Mouse (Mus musculus) ES-E14 (cell line): Measurements from ENCODE around the gene Coq4. TPM values are rescaled to one million over a fixed set of nuclear protein-coding genes. Genes with fewer than 3 reads are reported as not detected.
A peak's percentile ranks its signal among the peaks of the same experiment; 100 is the strongest.

Source experiments
- DNase-seq: peaks from one replicate; pipeline ENCODE4 v3.0.0-alpha.2; 2013; ENCODE audit warnings: low read depth, low spot score
- H3K27ac ChIP-seq: 2 replicates; pipeline ENCODE4 v1.5.1; 2012; ENCODE audit warnings: low read depth, mild to moderate bottlenecking, low read length, moderate library complexity, mixed read lengths; ENCODE audit not compliant: poor library complexity, insufficient read depth, severe bottlenecking
- H3K36me3 ChIP-seq: 2 replicates; pipeline ENCODE4 v1.6.1; 2012; ENCODE audit warnings: mild to moderate bottlenecking, low read length, moderate library complexity, mixed read lengths; ENCODE audit not compliant: control insufficient read depth, poor library complexity, insufficient read depth, severe bottlenecking
- H3K4me1 ChIP-seq, 2 experiments: fragments of 150-350 bp in 1 of 2; sonication (generic) in 1 of 2; 2 replicates each; pipeline ENCODE4 v1.6.1; 2012; ENCODE audit warnings: low read length in 2 of 2, mild to moderate bottlenecking in 1 of 2, mixed read lengths in 1 of 2; ENCODE audit not compliant: control insufficient read depth in 2 of 2, insufficient read depth in 2 of 2, poor library complexity in 1 of 2
- H3K4me3 ChIP-seq, 2 experiments: fragments of 150-350 bp in 1 of 2; sonication (generic) in 1 of 2; 2 replicates each; pipeline ENCODE4 v1.5.1; 2012; ENCODE audit warnings: low read length in 2 of 2, low read depth in 1 of 2, mild to moderate bottlenecking in 1 of 2, mixed read lengths in 1 of 2; ENCODE audit not compliant: insufficient read depth in 1 of 2, poor library complexity in 1 of 2, severe bottlenecking in 1 of 2
- H3K9ac ChIP-seq: 2 replicates; pipeline ENCODE4 v1.6.1; 2012; ENCODE audit warnings: low read depth, mild to moderate bottlenecking, low read length, mixed read lengths; ENCODE audit not compliant: poor library complexity, insufficient read depth, severe bottlenecking
- H3K9me3 ChIP-seq: fragments of 150-350 bp; sonication (generic); 2 replicates; pipeline ENCODE4 v1.6.1; 2012; ENCODE audit warnings: low read depth, mild to moderate bottlenecking, low read length; ENCODE audit not compliant: control insufficient read depth, insufficient read depth
- CHD2 ChIP-seq: IDR thresholded peaks from 2 replicates; pipeline ENCODE4 v1.6.1; 2014; ENCODE audit warnings: mild to moderate bottlenecking, low read depth, low read length, inconsistent platforms
- HCFC1 ChIP-seq: IDR thresholded peaks from 2 replicates; pipeline ENCODE4 v1.6.1; 2012; ENCODE audit warnings: low read length, inconsistent platforms, borderline replicate concordance; ENCODE audit not compliant: insufficient read depth
- MAFK ChIP-seq: IDR thresholded peaks from 2 replicates; pipeline ENCODE4 v1.6.1; 2014; ENCODE audit warnings: mild to moderate bottlenecking, low read depth, low read length, inconsistent platforms; ENCODE audit not compliant: insufficient read depth
- ZC3H11A ChIP-seq: IDR thresholded peaks from 2 replicates; pipeline ENCODE4 v1.6.1; 2012; ENCODE audit warnings: low read depth, mild to moderate bottlenecking, inconsistent platforms, low read length, borderline replicate concordance
- ZNF384 ChIP-seq: IDR thresholded peaks from 2 replicates; pipeline ENCODE4 v1.6.1; 2012; ENCODE audit warnings: low read depth, low read length, inconsistent platforms
- in situ Hi-C, 2 experiments: fragments of 600-800 bp; cut with MboI; formaldehyde crosslinking; loops; one replicate each; pipeline ENCODE4 v1.15.1; 2025; ENCODE audit warnings: low sequenced_read_pairs in 2 of 2, inconsistent platforms in 1 of 2; ENCODE audit not compliant: unreplicated experiment in 2 of 2
- total RNA-seq: library from RNA; depleted of rRNA; stranded (reverse); fragments of 300-350 nt; gene quantifications from 2 replicates; pipeline ENCODE4 v1.2.3, GENCODE M21; 2012

Coq4 gene
- total RNA-seq, 1 experiment = 18.3 TPM

DNA sequence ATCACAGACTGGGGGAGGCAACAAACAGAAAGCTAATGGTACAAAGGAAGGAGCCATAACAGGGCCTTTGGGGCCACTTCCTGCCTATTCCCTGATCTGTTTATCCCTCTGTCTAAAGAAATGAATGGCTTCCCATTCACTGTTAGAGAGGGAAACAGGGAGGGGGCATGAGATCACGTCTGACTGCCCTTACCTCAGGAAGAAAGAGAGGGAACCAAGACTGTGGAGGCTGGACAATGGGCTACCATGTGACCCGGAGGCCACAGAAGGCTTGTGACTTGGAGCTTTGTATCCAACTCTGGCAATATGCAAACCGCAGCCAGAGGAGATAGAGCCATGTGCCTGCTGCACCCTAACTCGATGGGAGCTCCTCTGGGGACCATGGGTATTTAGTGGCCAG lies 3.0 kb upstream of the Coq4 start:
- H3K36me3 ChIP-seq = peaks cover 51% of the 10 kb centered on the region
- H3K9me3 ChIP-seq = no peaks in the 10 kb centered on the region
- no peak for DNase-seq
- H3K9ac ChIP-seq = no peak overlapping the region
- no peak overlapping the region for H3K4me3 ChIP-seq
- TF ChIP-seq ZNF384 (no peak), ZC3H11A (no peak), MAFK (no peak), CHD2 (no peak), HCFC1 (no peak)
- in situ Hi-C loops = no loop called here
- peaks cover 0 to 4% of the 10 kb centered on the region in 2 experiments; a peak in 1 of 4 replicates for H3K4me1 ChIP-seq
- no peak overlapping the region for H3K27ac ChIP-seq

DNA sequence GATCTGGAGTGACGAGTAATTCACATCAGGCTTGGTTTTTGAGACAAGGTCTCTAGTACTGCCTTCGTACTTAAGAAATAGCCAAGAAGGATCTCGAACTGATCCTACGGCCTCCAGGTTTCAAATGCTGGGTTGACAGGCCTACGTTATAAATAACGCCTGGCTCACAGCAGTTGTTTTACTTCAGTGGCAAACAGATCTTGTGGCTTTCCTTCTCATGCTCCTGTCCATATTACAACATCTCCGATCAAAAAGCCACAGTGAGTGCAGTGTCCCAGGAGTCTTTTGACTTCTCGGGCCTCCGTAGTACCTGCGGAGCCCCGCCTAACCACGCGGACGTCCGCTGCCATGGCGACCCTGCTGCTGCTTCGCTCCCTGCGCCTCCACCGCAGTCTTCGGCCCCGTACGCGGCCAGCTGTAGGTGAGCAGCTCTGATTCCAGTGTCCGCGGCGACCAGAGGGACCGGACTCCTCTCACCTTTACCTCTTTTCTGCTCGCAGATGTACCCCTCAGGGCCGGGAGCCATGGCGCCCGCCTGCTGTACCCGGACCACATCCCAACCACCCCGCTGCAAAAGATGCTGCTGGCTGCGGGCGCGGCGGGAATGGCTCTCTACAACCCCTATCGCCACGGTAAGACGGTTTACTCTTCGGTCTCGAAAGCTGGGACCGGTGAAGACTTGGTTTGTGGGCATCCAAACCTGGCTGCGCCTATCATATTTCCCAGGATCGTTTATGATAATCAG lies 816 bp downstream of the Coq4 start, which contains the start of gene Trub2:
Gene Trub2, minus strand, starts transcription at position 566 of the 745 bp plus-strand sequence.
- no peak for TF ChIP-seq MAFK
- TF ChIP-seq ZC3H11A = no peak
- no peak for TF ChIP-seq ZNF384
- no peak for TF ChIP-seq CHD2
- no peak for TF ChIP-seq HCFC1
- Histone ChIP-seq H3K9me3 (no peaks in the 10 kb centered on the region), H3K27ac (peak within 1 kb of the TSS; percentile 63), H3K9ac (peak within 1 kb of the TSS; percentile 91), H3K4me1 (peaks cover 0 to 4% of the 10 kb centered on the region in 2 experiments; a peak in 1 of 4 replicates), H3K36me3 (peaks cover 34% of the 10 kb centered on the region), H3K4me3 (peak within 1 kb of the TSS; percentile 87 to 100)
- in situ Hi-C loops = no loop called here
- peak; percentile 64 for DNase-seq

DNA sequence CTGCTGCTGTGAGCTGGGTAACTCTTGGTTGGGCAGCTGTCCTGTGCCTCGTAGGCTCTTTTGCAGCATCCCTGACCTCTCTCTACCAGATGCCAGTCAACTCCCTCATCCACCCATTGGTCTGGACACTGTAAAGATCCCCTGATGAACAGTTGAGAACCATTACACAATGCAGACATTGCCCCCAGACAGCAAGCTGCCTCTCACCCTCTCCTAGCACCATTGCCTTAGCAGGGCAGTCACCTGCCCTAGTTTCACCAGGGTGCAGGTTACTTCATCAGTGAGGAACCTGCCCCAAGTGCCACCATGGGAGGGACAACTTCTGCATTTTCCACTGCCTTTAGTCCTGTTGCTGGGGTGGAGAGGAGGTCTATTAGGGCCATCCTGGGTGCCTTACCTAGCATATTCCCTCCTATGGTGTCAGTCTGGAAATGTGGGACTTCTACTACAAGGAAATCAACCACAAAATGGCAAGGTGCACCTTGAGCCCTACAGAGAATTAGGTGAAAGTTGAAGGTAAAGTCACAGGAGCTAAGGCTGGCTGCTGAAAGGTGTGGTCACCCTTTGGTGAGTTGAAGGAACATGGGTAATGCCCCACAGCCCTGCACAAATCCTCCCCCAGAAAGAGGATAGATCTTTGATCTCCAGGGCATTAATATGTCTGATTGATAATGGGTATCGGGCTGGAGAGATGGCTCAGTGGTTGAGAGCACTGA lies 5.6 kb downstream of the Coq4 start:
- TF ChIP-seq HCFC1 = no peak
- no peak for TF ChIP-seq ZC3H11A
- no peak for TF ChIP-seq ZNF384
- no peak for TF ChIP-seq MAFK
- no peak for TF ChIP-seq CHD2
- no peak overlapping the region for H3K4me3 ChIP-seq
- in situ Hi-C loops = no loop called here
- DNase-seq = no peak
- H3K4me1 ChIP-seq = peaks cover 0 to 11% of the 10 kb centered on the region in 2 experiments; a peak in 2 of 4 replicates
- H3K36me3 ChIP-seq = peaks cover 20% of the 10 kb centered on the region
- H3K9me3 ChIP-seq = no peaks in the 10 kb centered on the region
- H3K9ac ChIP-seq = no peak overlapping the region
- no peak overlapping the region for H3K27ac ChIP-seq

DNA sequence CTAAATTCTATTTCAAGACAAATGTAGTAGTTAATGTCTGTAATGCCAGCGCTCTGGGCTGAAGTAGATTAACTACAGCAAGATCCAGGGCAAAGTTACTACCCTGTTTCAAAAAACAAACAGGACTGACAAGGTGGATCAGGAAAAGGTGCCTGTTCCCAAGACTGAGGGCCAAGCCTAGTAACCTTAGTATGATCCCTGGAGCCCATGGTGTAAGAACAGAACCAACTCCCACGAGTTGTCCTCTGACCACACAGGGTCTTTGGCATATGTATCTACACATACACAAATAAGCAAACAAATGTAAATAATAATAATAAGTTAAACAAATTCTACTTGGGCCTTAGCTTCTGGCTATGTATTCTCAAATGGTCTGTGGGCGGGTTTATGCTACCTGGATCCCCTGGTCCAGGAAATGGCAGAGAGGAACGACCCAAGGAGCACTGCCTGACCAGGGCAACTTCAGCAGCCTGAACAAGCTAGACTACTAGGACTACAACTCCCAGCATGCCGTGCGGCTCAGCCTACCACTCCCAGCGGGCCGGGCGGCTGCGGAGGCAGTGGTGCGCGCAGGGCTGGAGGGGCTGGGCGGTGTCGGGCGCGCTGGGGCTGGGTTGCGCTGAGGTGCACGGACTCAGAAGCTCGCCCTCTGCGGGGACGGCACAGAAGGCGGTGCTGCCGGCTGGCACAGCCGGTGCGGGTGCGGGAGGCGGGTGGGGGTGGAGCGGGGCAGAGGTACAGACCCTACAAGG lies 15.0 kb downstream of the Coq4 start, which contains the start of gene Slc27a4:
Gene Slc27a4, plus strand, starts transcription at position 560 of the 752 bp plus-strand sequence.
- in situ Hi-C loops = no loop called here
- H3K27ac ChIP-seq = no peak within 1 kb of the TSS

More for the DNA sequence above, 15.0 kb downstream of the Coq4 start, which contains the start of gene Slc27a4:
- Histone ChIP-seq H3K9me3 (no peaks in the 10 kb centered on the region), H3K4me1 (peaks cover 0 to 3% of the 10 kb centered on the region in 2 experiments; a peak in 1 of 4 replicates), H3K9ac (peak within 1 kb of the TSS; percentile 85), H3K36me3 (peaks cover 9% of the 10 kb centered on the region), H3K4me3 (peak within 1 kb of the TSS; percentile 86 to 92)
- DNase-seq = peak; percentile 88
- TF ChIP-seq HCFC1 = peak; percentile 97
- TF ChIP-seq ZC3H11A = no peak
